Mouse (Mus musculus): ENCODE data around the gene Alg12.

GRCm38 (mm10) chr15:88841160-88841559 lies 22.0 kb upstream of the Alg12 start:
- TF ChIP-seq CTCF (IDR thresholded peaks at IDR 0.05; ENCODE audit: extremely low read depth, insufficient read depth, insufficient read length, insufficient replicate concordance) (no peak), POLR2A (IDR thresholded peaks at IDR 0.05; ENCODE audit: low read depth, low read length) (no peak)

All from spleen, adult 2 months (tissue).